Mouse (Mus musculus) stomach, embryonic 14.5 days (tissue): ENCODE measurements around the gene Tpk1. TPM values are rescaled to one million over a fixed set of nuclear protein-coding genes. Genes with fewer than 3 reads are reported as not detected.

Experiments
- ATAC-seq: fragments of 200-750 bp; cut with Nextera tagmentation; 2 replicates; pipeline ENCODE4 v1.8.0; 2017; ENCODE audit warnings: low read depth, moderate TSS enrichment; ENCODE audit not compliant: insufficient number of reproducible peaks, insufficient read depth, low FRiP score
- H3K27ac ChIP-seq: fragments of 300-500 bp; sonication (generic); 2 replicates; pipeline ENCODE4 v1.5.1; 2014; ENCODE audit warnings: mild to moderate bottlenecking, low read length, moderate library complexity, mixed read lengths
- H3K27me3 ChIP-seq: fragments of 300-500 bp; sonication (generic); 2 replicates; pipeline ENCODE4 v1.6.1; 2014; ENCODE audit warnings: low read length, control low read depth, mixed read lengths; ENCODE audit not compliant: control insufficient read depth, insufficient read depth
- H3K36me3 ChIP-seq: fragments of 300-500 bp; sonication (generic); 2 replicates; pipeline ENCODE4 v1.6.1; 2014; ENCODE audit warnings: mild to moderate bottlenecking, control low read depth, low read length, moderate library complexity, mixed read lengths; ENCODE audit not compliant: control insufficient read depth, insufficient read depth
- H3K4me1 ChIP-seq: fragments of 300-500 bp; sonication (generic); 2 replicates; pipeline ENCODE4 v1.6.1; 2014; ENCODE audit warnings: low read length, control low read depth, mixed read lengths; ENCODE audit not compliant: control insufficient read depth, insufficient read depth
- H3K4me2 ChIP-seq: fragments of 300-500 bp; sonication (generic); replicated peaks from 2 replicates; pipeline ENCODE4 v1.6.1; 2014; ENCODE audit warnings: low read depth, low read length, control low read depth
- H3K4me3 ChIP-seq: fragments of 300-500 bp; sonication (generic); 2 replicates; pipeline ENCODE4 v1.5.1; 2014; ENCODE audit warnings: low read depth, low read length, control low read depth
- H3K9ac ChIP-seq: fragments of 300-500 bp; sonication (generic); replicated peaks from 2 replicates; pipeline ENCODE4 v1.6.1; 2014; ENCODE audit warnings: low read depth, mild to moderate bottlenecking, control low read depth, low read length, moderate library complexity, mixed read lengths
- H3K9me3 ChIP-seq: fragments of 300-500 bp; sonication (generic); 2 replicates; pipeline ENCODE4 v1.6.1; 2016; ENCODE audit warnings: low read depth, low read length, control low read depth; ENCODE audit not compliant: control insufficient read depth
- WGBS: fragments of 180-500 bp; shearing (Covaris S2); extraction: QIAGEN DNeasy Blood & Tissue Kit; methylation state at CpG from one replicate; pipeline ENCODE4 v1.1.7; 2014; 5-methylcytosine and 5-hydroxymethylcytosine counted together
- polyA plus RNA-seq: library from polyadenylated mRNA; unstranded; fragments of >200 nt; fragmentation: Nextera tagmentation; extraction: Ambion mirVana; gene quantifications from 2 replicates; pipeline ENCODE4 v1.2.1, GENCODE M21; 2014

The Tpk1 gene
- polyA plus RNA-seq, 1 experiment from 2014 or later = 10.8 TPM

DNA sequence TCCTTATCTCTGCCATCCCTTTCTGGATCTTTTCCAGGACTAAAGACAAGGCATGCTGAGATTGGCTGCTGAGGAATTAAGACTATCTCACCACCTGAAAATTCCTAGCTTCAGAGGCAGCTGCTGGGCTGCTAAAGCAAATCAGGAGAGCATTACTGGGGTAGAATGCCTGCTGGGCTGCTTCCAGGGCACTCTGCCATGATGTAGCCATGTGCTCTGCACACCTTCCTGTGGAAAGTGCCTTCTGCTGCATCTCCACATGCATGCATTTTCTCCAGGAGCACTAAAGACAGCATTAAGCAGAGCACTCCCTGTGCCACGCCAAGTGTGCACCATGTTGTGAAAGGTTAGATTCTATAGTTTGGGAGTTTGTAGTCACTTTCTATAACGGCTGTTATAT, 16.6 kb downstream of the Tpk1 start:
- H3K27ac ChIP-seq = no peak overlapping the region
- no peaks in the 10 kb centered on the region for H3K27me3 ChIP-seq
- no peaks in the 10 kb centered on the region for H3K36me3 ChIP-seq
- no peak overlapping the region for H3K9ac ChIP-seq
- WGBS = 88% methylated on average over 2 of the region's 2 CpGs
- H3K4me1 ChIP-seq = no peaks in the 10 kb centered on the region
- no peak overlapping the region for H3K4me3 ChIP-seq
- H3K4me2 ChIP-seq = no peak overlapping the region
- ATAC-seq = no peak
- H3K9me3 ChIP-seq = no peaks in the 10 kb centered on the region

DNA sequence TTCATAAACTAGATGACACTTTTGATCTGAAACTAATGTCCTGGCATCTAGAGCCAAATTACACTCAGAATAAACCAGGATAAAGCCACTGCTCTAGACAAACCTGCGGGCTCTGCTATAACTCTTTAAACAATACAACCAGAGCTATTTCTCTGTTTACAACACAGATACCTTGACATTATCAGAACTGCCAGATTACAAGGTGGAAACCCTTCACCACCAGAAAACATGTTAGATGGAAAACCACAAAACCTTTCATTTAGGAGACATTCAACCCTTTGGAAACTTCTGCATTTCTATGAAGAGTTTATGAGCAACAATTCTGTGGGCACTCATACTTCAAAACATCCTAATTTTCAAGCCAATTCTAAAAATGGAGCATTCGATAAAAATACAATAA, 20.4 kb downstream of the Tpk1 start:
- no peak overlapping the region for H3K27ac ChIP-seq
- H3K9me3 ChIP-seq = no peaks in the 10 kb centered on the region
- no peaks in the 10 kb centered on the region for H3K4me1 ChIP-seq
- no peak overlapping the region for H3K4me2 ChIP-seq
- 76% methylated on average over 2 of the region's 2 CpGs for WGBS
- no peak overlapping the region for H3K9ac ChIP-seq
- ATAC-seq = no peak
- no peaks in the 10 kb centered on the region for H3K36me3 ChIP-seq
- no peaks in the 10 kb centered on the region for H3K27me3 ChIP-seq
- H3K4me3 ChIP-seq = no peak overlapping the region

DNA sequence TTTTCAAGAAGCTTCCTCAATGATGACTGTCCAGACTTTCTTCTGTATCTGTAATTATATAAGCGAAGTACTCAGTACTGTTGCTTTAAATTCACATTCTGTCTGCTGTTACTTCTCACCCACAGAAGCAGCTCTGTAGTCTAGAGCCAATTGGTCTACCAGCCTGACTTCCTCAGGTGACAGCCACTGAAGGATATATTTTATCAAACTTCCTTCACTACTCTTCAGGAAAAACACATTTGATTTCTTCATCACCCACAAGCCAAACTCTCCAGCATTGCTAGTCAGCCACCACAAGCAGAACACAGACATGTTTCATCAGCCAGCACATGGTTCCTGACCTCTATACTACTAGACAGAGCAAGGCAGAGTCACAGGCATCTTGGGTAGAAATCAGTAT, 21.0 kb downstream of the Tpk1 start:
- 82% methylated on average over 1 of the region's 1 CpGs for WGBS
- H3K4me3 ChIP-seq = no peak overlapping the region
- H3K4me1 ChIP-seq = no peaks in the 10 kb centered on the region
- no peak overlapping the region for H3K9ac ChIP-seq
- no peak overlapping the region for H3K4me2 ChIP-seq
- H3K36me3 ChIP-seq = no peaks in the 10 kb centered on the region
- H3K27ac ChIP-seq = no peak overlapping the region
- H3K9me3 ChIP-seq = no peaks in the 10 kb centered on the region
- no peak for ATAC-seq
- H3K27me3 ChIP-seq = no peaks in the 10 kb centered on the region

DNA sequence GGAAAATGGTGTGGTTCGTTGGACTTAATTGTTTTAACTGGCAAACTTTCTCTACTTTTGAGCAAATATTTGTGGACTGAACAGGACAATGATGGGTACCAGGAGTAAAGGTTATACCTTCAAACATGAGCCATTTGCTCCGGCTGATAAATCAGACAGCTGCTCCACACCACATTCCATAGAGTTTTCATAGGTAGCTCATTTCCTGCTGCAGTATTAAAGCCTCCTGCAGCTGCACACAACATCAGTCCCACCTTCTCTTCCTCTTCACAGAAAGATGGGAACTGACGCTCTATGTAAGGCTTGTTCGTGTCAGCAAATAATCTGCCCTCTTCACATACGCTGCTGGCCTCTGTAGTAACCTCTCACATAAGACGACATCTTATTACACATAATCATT, 22.4 kb downstream of the Tpk1 start:
- no peaks in the 10 kb centered on the region for H3K9me3 ChIP-seq
- H3K9ac ChIP-seq = no peak overlapping the region
- no peak overlapping the region for H3K27ac ChIP-seq
- H3K4me1 ChIP-seq = no peaks in the 10 kb centered on the region
- H3K36me3 ChIP-seq = no peaks in the 10 kb centered on the region
- H3K27me3 ChIP-seq = no peaks in the 10 kb centered on the region
- no peak overlapping the region for H3K4me2 ChIP-seq
- 60% methylated on average over 6 of the region's 6 CpGs for WGBS
- ATAC-seq = no peak
- H3K4me3 ChIP-seq = no peak overlapping the region

DNA sequence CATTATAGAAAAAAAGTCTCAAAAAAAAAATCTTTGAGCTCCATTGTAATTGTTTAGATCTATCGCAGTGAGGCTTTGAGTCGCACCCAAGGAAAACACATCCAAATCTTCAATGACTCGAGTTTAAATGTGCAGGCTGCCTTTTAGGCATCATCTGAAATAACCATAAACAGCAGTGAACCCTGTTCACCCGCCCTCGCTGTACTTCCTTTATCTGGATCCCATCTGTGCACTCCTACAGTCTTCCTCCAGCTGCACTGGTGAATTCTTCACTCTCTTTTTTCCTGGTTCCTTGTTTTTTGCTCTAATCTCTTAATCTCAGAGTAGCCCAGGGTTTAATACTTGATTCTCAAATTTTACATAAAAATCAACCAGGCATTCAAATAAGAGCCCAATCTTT, 23.7 kb downstream of the Tpk1 start:
- 52% methylated on average over 5 of the region's 5 CpGs for WGBS
- no peaks in the 10 kb centered on the region for H3K9me3 ChIP-seq
- H3K4me2 ChIP-seq = no peak overlapping the region
- no peak for ATAC-seq
- no peaks in the 10 kb centered on the region for H3K27me3 ChIP-seq
- H3K36me3 ChIP-seq = no peaks in the 10 kb centered on the region
- H3K4me1 ChIP-seq = no peaks in the 10 kb centered on the region
- no peak overlapping the region for H3K9ac ChIP-seq
- H3K4me3 ChIP-seq = no peak overlapping the region
- no peak overlapping the region for H3K27ac ChIP-seq

DNA sequence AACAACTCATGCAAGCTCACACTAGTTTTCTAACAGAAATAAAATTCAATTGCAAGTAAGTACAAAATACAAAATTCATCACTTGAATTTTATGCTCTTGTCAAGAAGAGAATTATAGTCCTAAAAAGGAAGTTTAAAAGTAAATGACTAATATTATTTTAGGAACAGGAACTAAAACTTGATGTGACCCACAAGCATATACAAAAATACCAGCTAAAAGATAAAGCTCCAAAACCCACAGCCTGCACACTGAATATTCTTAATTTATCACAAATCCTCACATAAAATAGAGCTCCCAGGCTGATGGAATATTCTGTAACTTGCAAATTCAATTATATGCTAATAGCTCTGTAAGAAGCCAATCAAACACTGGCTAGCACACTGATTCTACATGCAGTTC, 25.5 kb downstream of the Tpk1 start:
- H3K36me3 ChIP-seq = no peaks in the 10 kb centered on the region
- no peak overlapping the region for H3K27ac ChIP-seq
- H3K27me3 ChIP-seq = no peaks in the 10 kb centered on the region
- H3K4me2 ChIP-seq = no peak overlapping the region
- ATAC-seq = no peak
- no peaks in the 10 kb centered on the region for H3K9me3 ChIP-seq
- H3K4me1 ChIP-seq = no peaks in the 10 kb centered on the region
- no peak overlapping the region for H3K9ac ChIP-seq
- H3K4me3 ChIP-seq = no peak overlapping the region

DNA sequence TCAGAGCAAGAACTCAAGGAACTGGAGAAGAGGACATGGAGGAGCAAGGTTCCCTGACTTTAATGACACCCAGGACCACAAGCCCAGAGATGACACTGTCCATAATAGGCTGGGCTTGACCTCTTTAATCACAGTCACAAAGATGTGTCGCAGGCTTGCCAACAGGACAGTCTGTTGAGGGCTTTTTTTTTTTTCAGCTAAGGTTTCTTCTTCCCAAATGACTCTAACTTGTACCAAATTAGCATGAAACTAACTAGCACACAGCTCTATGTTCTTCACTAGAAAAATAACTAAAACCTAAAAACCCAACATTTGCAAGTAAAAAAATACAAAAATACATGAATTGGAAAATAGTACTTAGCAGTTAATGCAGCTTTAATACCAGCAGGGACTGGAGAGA, 27.2 kb downstream of the Tpk1 start:
- Histone ChIP-seq H3K36me3 (no peaks in the 10 kb centered on the region), H3K27me3 (no peaks in the 10 kb centered on the region)
- 80% methylated on average over 1 of the region's 1 CpGs for WGBS

DNA sequence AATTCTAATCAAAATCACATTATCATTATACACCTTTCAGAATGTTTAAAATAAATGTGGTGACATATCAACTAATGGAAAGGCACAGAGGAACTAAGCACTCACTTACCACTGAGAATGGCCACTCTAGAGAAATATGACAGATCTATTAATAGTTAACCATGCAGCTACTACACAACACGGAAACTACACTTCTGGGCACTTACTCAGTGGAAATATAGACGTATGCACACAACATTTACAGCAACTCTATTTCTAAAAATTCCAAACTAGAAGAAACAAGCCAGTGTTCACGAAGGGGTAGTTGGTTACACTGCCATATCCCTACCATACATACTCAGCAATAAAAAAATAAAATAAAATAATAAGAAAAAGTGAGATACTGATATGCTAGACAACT, 28.0 kb downstream of the Tpk1 start:
- Histone ChIP-seq H3K4me3 (no peak overlapping the region), H3K27ac (no peak overlapping the region), H3K36me3 (no peaks in the 10 kb centered on the region), H3K9me3 (no peaks in the 10 kb centered on the region), H3K4me1 (no peaks in the 10 kb centered on the region), H3K9ac (no peak overlapping the region), H3K4me2 (no peak overlapping the region), H3K27me3 (no peaks in the 10 kb centered on the region)
- WGBS = 74% methylated on average over 3 of the region's 3 CpGs
- no peak for ATAC-seq

More for the DNA sequence above, 27.2 kb downstream of the Tpk1 start:
- ATAC-seq = no peak
- H3K4me3 ChIP-seq = no peak overlapping the region
- H3K9me3 ChIP-seq = no peaks in the 10 kb centered on the region
- H3K4me1 ChIP-seq = no peaks in the 10 kb centered on the region
- H3K27ac ChIP-seq = no peak overlapping the region
- no peak overlapping the region for H3K9ac ChIP-seq
- H3K4me2 ChIP-seq = no peak overlapping the region

DNA sequence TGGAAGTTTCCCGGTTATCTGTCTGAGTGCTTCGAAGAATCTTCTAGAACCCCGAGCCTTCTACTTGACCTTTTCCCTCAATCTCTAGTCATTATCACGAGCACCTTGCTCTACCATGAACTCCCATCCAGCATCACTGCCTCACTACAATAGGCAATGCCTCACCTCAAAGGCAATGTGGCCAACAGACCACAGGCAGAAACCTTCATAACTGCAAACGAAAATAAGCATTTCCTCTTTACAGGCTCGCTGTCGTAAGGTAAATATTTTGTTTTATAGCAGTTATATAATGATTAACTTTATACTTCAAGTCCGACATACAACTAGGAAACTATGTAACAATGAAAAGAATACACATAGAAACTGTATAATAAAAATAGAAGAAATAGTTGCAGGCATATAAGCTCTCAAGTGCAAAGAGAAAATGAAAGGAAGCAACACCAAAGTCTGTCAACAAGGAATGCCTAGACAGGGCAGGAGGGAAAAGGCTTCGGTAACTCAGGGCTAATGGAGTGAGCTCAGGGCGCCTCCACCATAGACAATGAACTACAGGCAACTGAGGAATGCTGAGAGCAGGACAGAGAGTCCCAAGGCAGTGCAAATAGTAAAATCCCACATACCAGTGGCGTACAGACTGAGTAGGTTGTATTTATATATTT, 29.0 kb downstream of the Tpk1 start:
- H3K4me2 ChIP-seq = no peak overlapping the region
- 73% methylated on average over 11 of the region's 11 CpGs for WGBS
- no peaks in the 10 kb centered on the region for H3K4me1 ChIP-seq
- no peak overlapping the region for H3K4me3 ChIP-seq
- no peaks in the 10 kb centered on the region for H3K36me3 ChIP-seq
- no peaks in the 10 kb centered on the region for H3K9me3 ChIP-seq
- no peak overlapping the region for H3K9ac ChIP-seq
- H3K27ac ChIP-seq = no peak overlapping the region
- no peaks in the 10 kb centered on the region for H3K27me3 ChIP-seq
- no peak for ATAC-seq
